7 mouse cellular contexts compared by ENCODE assay signal in the genomic region with DNA sequence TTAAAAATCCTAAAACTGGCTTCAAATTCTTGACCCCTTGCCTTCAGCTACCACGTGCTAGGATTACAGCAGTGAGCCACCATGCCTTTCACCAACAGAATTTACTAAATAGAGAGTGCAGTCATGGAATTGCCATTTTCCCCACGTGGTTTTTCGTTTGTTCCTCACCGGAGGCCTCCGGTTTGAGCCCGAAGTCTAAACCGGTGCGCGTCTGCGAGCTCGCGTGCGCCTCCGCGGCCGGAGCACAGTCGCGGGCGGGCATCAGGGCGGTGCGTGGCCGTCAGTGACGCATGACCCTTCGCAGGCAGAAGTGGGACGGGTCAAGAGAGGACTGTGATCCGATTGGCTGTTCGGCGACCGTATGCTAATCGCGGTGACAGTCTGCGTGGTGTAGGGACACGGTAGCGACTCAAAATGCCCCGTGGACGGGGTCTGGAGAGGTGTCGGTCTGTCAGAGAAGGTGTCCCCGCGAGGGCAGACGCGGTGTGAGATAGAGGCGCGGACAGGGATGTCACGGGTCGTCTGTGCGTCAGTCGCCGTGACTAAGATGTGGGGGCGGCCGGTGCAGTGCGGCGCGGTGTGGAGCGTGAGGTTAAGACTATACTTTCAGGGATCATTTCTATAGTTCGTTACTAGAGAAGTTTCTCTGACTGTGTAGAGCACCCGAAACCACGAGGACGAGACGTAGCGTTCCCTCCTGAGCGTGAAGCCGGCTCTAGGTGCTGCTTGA. TPM values are rescaled to one million over a fixed set of nuclear protein-coding genes. Genes with fewer than 3 reads are reported as not detected.
DNase-seq lines count a peak whose midpoint lies in the region; ATAC-seq and TF ChIP-seq lines count a peak whose summit lies in the region.
"Not testable (repeated sequence)": the region's sequence is repeated elsewhere in the genome, so short reads cannot be mapped to it uniquely, and the experiment has no call there.

No protein-coding gene starts in this region.

- peak; percentile 36 for TF ChIP-seq CTCF in heart, adult 2 months (IDR thresholded peaks at IDR 0.05)
- not testable (repeated sequence) for TF ChIP-seq CTCF in kidney, adult 2 months (conservative IDR thresholded peaks at IDR 0.05; ENCODE audit: insufficient read depth, insufficient read length, low read depth, low read length)

- H3K27ac ChIP-seq in embryonic facial prominence, embryonic 14.5 days (replicated peaks; ENCODE audit: low read depth, low read length), result peak overlapping the region; percentile 72; the same call in 1 of the 2 replicates
- H3K27ac ChIP-seq in heart, adult 2 months, result peak overlapping the region; percentile 52
- not testable (repeated sequence) for H3K27ac ChIP-seq in kidney, adult 2 months (ENCODE audit: insufficient read depth, low read depth, low read length)
- H3K27ac ChIP-seq in limb, embryonic 12.5 days, result 0 out of 2 replicates have a peak overlapping the region, but pooled peaks have one; percentile 35
- H3K27ac ChIP-seq in midbrain, embryonic 14.5 days (replicated peaks; ENCODE audit: low read depth, low read length), result peak overlapping the region; percentile 84

- H3K36me3 ChIP-seq in embryonic facial prominence, embryonic 14.5 days (ENCODE audit: control insufficient read depth, insufficient read depth, low read length); heart, adult 2 months (ENCODE audit: control insufficient read depth, insufficient read depth, low read length); kidney, adult 2 months (ENCODE audit: control insufficient read depth, insufficient read depth, low read length); limb, embryonic 12.5 days; midbrain, embryonic 14.5 days (ENCODE audit: control insufficient read depth, insufficient read depth, low read length): not testable (repeated sequence)

- DNase-seq in adrenal gland, postnatal 14 days, result peak; percentile 83
- peak; percentile 74 for DNase-seq in embryonic facial prominence, embryonic 14.5 days (ENCODE audit: low spot score)
- peak; percentile 85 to 90 for DNase-seq in heart, adult 2 months
- peak; percentile 91 for DNase-seq in kidney, adult 2 months
- DNase-seq in midbrain, embryonic 14.5 days, result peak; percentile 82
- peak; percentile 78 for DNase-seq in spleen, adult 12 weeks (ENCODE audit: low spot score)

- H3K27me3 ChIP-seq in embryonic facial prominence, embryonic 14.5 days (replicated peaks; ENCODE audit: control insufficient read depth, insufficient read depth, low read length); heart, adult 2 months (ENCODE audit: control insufficient read depth, insufficient read depth, low read length); kidney, adult 2 months (replicated peaks; ENCODE audit: control insufficient read depth, insufficient read depth, low read length); limb, embryonic 12.5 days; midbrain, embryonic 14.5 days (ENCODE audit: control insufficient read depth, insufficient read depth, low read length): not testable (repeated sequence)

- intact Hi-C loops in heart, adult 2 months (cut with DNase I), result loop anchor here (2.0 kb wide), 1 partner anchor 16 kb away; no protein-coding TSS in a partner anchor

- not testable (repeated sequence) for TF ChIP-seq EP300 in heart, adult 2 months (IDR thresholded peaks at IDR 0.05; ENCODE audit: insufficient read depth, low read depth, low read length)

- peak overlapping the region; percentile 59 for H3K9ac ChIP-seq in embryonic facial prominence, embryonic 14.5 days (ENCODE audit: low read depth, low read length)
- peak overlapping the region; percentile 52 for H3K9ac ChIP-seq in heart, adult 2 months (ENCODE audit: low read depth, low read length)
- peak overlapping the region; percentile 42; the same call in 1 of the 2 replicates for H3K9ac ChIP-seq in limb, embryonic 12.5 days (replicated peaks)
- H3K9ac ChIP-seq in midbrain, embryonic 14.5 days (replicated peaks; ENCODE audit: low read length), result peak overlapping the region; percentile 60

- not testable (repeated sequence) for H3K9me3 ChIP-seq in embryonic facial prominence, embryonic 14.5 days (ENCODE audit: control insufficient read depth, low read length); limb, embryonic 12.5 days; midbrain, embryonic 14.5 days (ENCODE audit: control insufficient read depth, low read length)

- peak overlapping the region; percentile 35 for H3K4me3 ChIP-seq in embryonic facial prominence, embryonic 14.5 days (ENCODE audit: low read depth, low read length)
- H3K4me3 ChIP-seq in heart, adult 2 months, result peak overlapping the region; percentile 26; the same call in 1 of the 2 replicates
- H3K4me3 ChIP-seq in kidney, adult 2 months (ENCODE audit: insufficient read depth, low read depth, low read length), result 0 out of 2 replicates have a peak overlapping the region, but pooled peaks have one; percentile 2
- H3K4me3 ChIP-seq in limb, embryonic 12.5 days (replicated peaks), result peak overlapping the region; percentile 30
- peak overlapping the region; percentile 28 for H3K4me3 ChIP-seq in midbrain, embryonic 14.5 days (replicated peaks; ENCODE audit: low read depth, low read length)

- H3K4me1 ChIP-seq in embryonic facial prominence, embryonic 14.5 days (ENCODE audit: control insufficient read depth, insufficient read depth, low read length); heart, adult 2 months (ENCODE audit: control insufficient read depth, insufficient read depth, low read length); kidney, adult 2 months (ENCODE audit: control insufficient read depth, insufficient read depth, low read length); limb, embryonic 12.5 days (replicated peaks); midbrain, embryonic 14.5 days (ENCODE audit: control insufficient read depth, insufficient read depth, low read length): not testable (repeated sequence)

- TF ChIP-seq POLR2A in heart, adult 2 months (IDR thresholded peaks at IDR 0.05; ENCODE audit: insufficient read depth, low read depth, low read length); kidney, adult 2 months (IDR thresholded peaks at IDR 0.05; ENCODE audit: low read depth, low read length): not testable (repeated sequence)

- under 1% methylated on average over 29 of the region's 62 CpGs for WGBS in embryonic facial prominence, embryonic 14.5 days
- under 1% methylated on average over 31 of the region's 62 CpGs for WGBS in heart, adult 2 months
- under 1% methylated on average over 34 of the region's 62 CpGs for WGBS in kidney, adult 2 months
- under 1% methylated on average over 34 of the region's 62 CpGs for WGBS in limb, embryonic 12.5 days
- WGBS in midbrain, embryonic 14.5 days, result under 1% methylated on average over 30 of the region's 62 CpGs

- ATAC-seq in embryonic facial prominence, embryonic 14.5 days (ENCODE audit: low read depth), result peak; percentile 97
- ATAC-seq in limb, embryonic 12.5 days (ENCODE audit: insufficient number of reproducible peaks, insufficient read depth, low FRiP score, low TSS enrichment, low read depth), result peak; percentile 98
- ATAC-seq in midbrain, embryonic 14.5 days (ENCODE audit: low FRiP score, low TSS enrichment), result peak; percentile 99

- H3K79me2 ChIP-seq in heart, adult 2 months (replicated peaks; ENCODE audit: control insufficient read depth, insufficient read depth, low read length), result not testable (repeated sequence)

- peak overlapping the region; percentile 59 for H3K4me2 ChIP-seq in embryonic facial prominence, embryonic 14.5 days (ENCODE audit: low read depth, low read length)
- peak overlapping the region; percentile 54 for H3K4me2 ChIP-seq in limb, embryonic 12.5 days
- peak overlapping the region; percentile 59 for H3K4me2 ChIP-seq in midbrain, embryonic 14.5 days (ENCODE audit: low read length)

RNA-seq across cellular contexts. Expression of a gene that starts 37.9 kb away (rescaled TPM):
- total RNA-seq in adrenal gland, postnatal 14 days (2021), result 0.53 and 0.67 TPM in 2 replicates
- 4.8 and 5.6 TPM in 2 replicates for polyA plus RNA-seq in embryonic facial prominence, embryonic 14.5 days (2014; fragmentation: Nextera tagmentation; extraction: Ambion mirVana)
- total RNA-seq in heart, adult 2 months (2021), result under 1 TPM in 1 of 2 experiments, not detected in 1; 0.23 TPM
- polyA plus RNA-seq in heart, adult 2 months (2012; rRNA removed), result 0.08 and 0.35 TPM in 2 replicates
- polyA plus RNA-seq in kidney, adult 2 months (2012; rRNA removed), result 0.08 and 0.34 TPM in 2 replicates
- polyA plus RNA-seq in limb, embryonic 12.5 days (2016; fragmentation: Nextera tagmentation; extraction: Ambion mirVana), result 0.47 and 0.81 TPM in 2 replicates
- polyA plus RNA-seq in midbrain, embryonic 14.5 days (2014; fragmentation: Nextera tagmentation; extraction: Ambion mirVana), result 0.86 and 0.92 TPM in 2 replicates

RNA-seq across cellular contexts. Expression of a gene that starts 38.1 kb away (rescaled TPM):
- 2.9 and 3.6 TPM in 2 replicates for total RNA-seq in adrenal gland, postnatal 14 days (2021)
- 5.2 and 7.2 TPM in 2 replicates for polyA plus RNA-seq in embryonic facial prominence, embryonic 14.5 days (2014; fragmentation: Nextera tagmentation; extraction: Ambion mirVana)
- 1 to 10 TPM in 1 of 2 experiments, under 1 TPM in 1; 0.89 to 1.7 TPM for total RNA-seq in heart, adult 2 months (2021)
- 0.35 and 0.97 TPM in 2 replicates for polyA plus RNA-seq in heart, adult 2 months (2012; rRNA removed)
- polyA plus RNA-seq in kidney, adult 2 months (2012; rRNA removed), result 0.46 and 0.77 TPM in 2 replicates
- 11.8 and 12.3 TPM in 2 replicates for polyA plus RNA-seq in limb, embryonic 12.5 days (2016; fragmentation: Nextera tagmentation; extraction: Ambion mirVana)
- polyA plus RNA-seq in midbrain, embryonic 14.5 days (2014; fragmentation: Nextera tagmentation; extraction: Ambion mirVana), result 3.3 and 5.6 TPM in 2 replicates
